Mouse (Mus musculus) MEL (cell line): Measurements from ENCODE around the gene Dhrs3. TPM values are rescaled to one million over a fixed set of nuclear protein-coding genes. Genes with fewer than 3 reads are reported as not detected.

Source experiments
- DNase-seq: peaks from one replicate; pipeline ENCODE4 v3.0.0; 2011; ENCODE audit warnings: low read depth, low spot score
- H3K27ac ChIP-seq: 2 replicates; pipeline ENCODE4 v1.5.1; 2012; ENCODE audit warnings: low read depth, mild to moderate bottlenecking, control low read depth, low read length, moderate library complexity; ENCODE audit not compliant: control insufficient read depth
- H3K27me3 ChIP-seq, 2 experiments: fragments of 150-350 bp in 1 of 2; sonication (generic) in 1 of 2; 2 replicates each; pipeline ENCODE4 v1.6.1; 2012; ENCODE audit warnings: low read length in 2 of 2, mild to moderate bottlenecking in 2 of 2, improper control_type of control experiment in 1 of 2, moderate library complexity in 1 of 2; ENCODE audit not compliant: insufficient read depth in 2 of 2, control insufficient read depth in 1 of 2
- H3K36me3 ChIP-seq, 2 experiments: 2 replicates each; pipeline ENCODE4 v1.6.1; 2012 to 2014; ENCODE audit warnings: low read length in 2 of 2, improper control_type of control experiment in 1 of 2, inconsistent platforms in 1 of 2, mild to moderate bottlenecking in 1 of 2; ENCODE audit not compliant: insufficient read depth in 2 of 2, control insufficient read depth in 1 of 2
- H3K4me1 ChIP-seq, 2 experiments: fragments of 150-350 bp in 1 of 2; sonication (generic) in 1 of 2; 2 replicates each; pipeline ENCODE4 v1.6.1; 2012; ENCODE audit warnings: low read length in 2 of 2, improper control_type of control experiment in 1 of 2, mild to moderate bottlenecking in 1 of 2; ENCODE audit not compliant: insufficient read depth in 2 of 2, control insufficient read depth in 1 of 2
- H3K4me3 ChIP-seq, 2 experiments: fragments of 150-350 bp in 1 of 2; sonication (generic) in 1 of 2; 2 replicates each; pipeline ENCODE4 v1.5.1; 2012; ENCODE audit warnings: low read depth in 2 of 2, low read length in 2 of 2, mild to moderate bottlenecking in 2 of 2, moderate library complexity in 2 of 2, control low read depth in 1 of 2, improper control_type of control experiment in 1 of 2; ENCODE audit not compliant: control insufficient read depth in 1 of 2, insufficient read depth in 1 of 2
- H3K79me2 ChIP-seq: 2 replicates; pipeline ENCODE4 v1.6.1; 2012; ENCODE audit warnings: mild to moderate bottlenecking, low read length, moderate library complexity; ENCODE audit not compliant: control insufficient read depth, poor library complexity, insufficient read depth
- H3K9ac ChIP-seq: 2 replicates; pipeline ENCODE4 v1.6.1; 2012; ENCODE audit warnings: low read depth, mild to moderate bottlenecking, control low read depth, low read length, moderate library complexity; ENCODE audit not compliant: control insufficient read depth, poor library complexity, severe bottlenecking
- H3K9me3 ChIP-seq: fragments of 150-350 bp; sonication (generic); replicated peaks from 2 replicates; pipeline ENCODE4 v1.6.1; 2012; ENCODE audit warnings: mild to moderate bottlenecking, low read length, improper control_type of control experiment, moderate library complexity; ENCODE audit not compliant: insufficient read depth
- CHD1 ChIP-seq: IDR thresholded peaks from 2 replicates; pipeline ENCODE4 v1.6.1; 2012; ENCODE audit warnings: low read depth, mild to moderate bottlenecking, inconsistent platforms, low read length, improper control_type of control experiment
- CHD2 ChIP-seq: IDR thresholded peaks from 2 replicates; pipeline ENCODE4 v1.6.1; 2011; ENCODE audit warnings: low read length, improper control_type of control experiment
- GATA1 ChIP-seq: IDR thresholded peaks from 2 replicates; pipeline ENCODE4 v1.6.1; 2011; ENCODE audit warnings: low read depth, low read length, improper control_type of control experiment
- HCFC1 ChIP-seq: IDR thresholded peaks from 2 replicates; pipeline ENCODE4 v1.6.1; 2012; ENCODE audit warnings: low read depth, mild to moderate bottlenecking, inconsistent platforms, low read length, improper control_type of control experiment, moderate library complexity
- JUND ChIP-seq: IDR thresholded peaks from 2 replicates; pipeline ENCODE4 v1.6.1; 2011; ENCODE audit warnings: low read depth, mild to moderate bottlenecking, improper control_type of control experiment, low read length
- MAZ ChIP-seq: IDR thresholded peaks from 2 replicates; pipeline ENCODE4 v1.6.1; 2012; ENCODE audit warnings: low read depth, mild to moderate bottlenecking, inconsistent platforms, low read length, improper control_type of control experiment
- NELFE ChIP-seq: IDR thresholded peaks from 2 replicates; pipeline ENCODE4 v1.6.1; 2011; ENCODE audit warnings: low read depth, low read length, improper control_type of control experiment
- NRF1 ChIP-seq: IDR thresholded peaks from 2 replicates; pipeline ENCODE4 v1.6.1; 2014; ENCODE audit warnings: low read depth, mild to moderate bottlenecking, inconsistent platforms, low read length, improper control_type of control experiment, moderate library complexity; ENCODE audit not compliant: poor library complexity, insufficient read depth, severe bottlenecking
- POLR2AphosphoS2 ChIP-seq: IDR thresholded peaks from 2 replicates; pipeline ENCODE4 v1.6.1; 2011; ENCODE audit warnings: low read length, improper control_type of control experiment
- POLR2AphosphoS5 ChIP-seq: IDR thresholded peaks from 2 replicates; pipeline ENCODE4 v1.6.1; 2012; ENCODE audit warnings: low read depth, borderline replicate concordance, mild to moderate bottlenecking, inconsistent platforms, low read length, moderate library complexity, mixed read lengths
- RCOR1 ChIP-seq: IDR thresholded peaks from 2 replicates; pipeline ENCODE4 v1.6.1; 2012; ENCODE audit warnings: low read depth, mild to moderate bottlenecking, inconsistent platforms, low read length, improper control_type of control experiment
- SIN3A ChIP-seq: IDR thresholded peaks from 2 replicates; pipeline ENCODE4 v1.6.1; 2012; ENCODE audit warnings: low read length, improper control_type of control experiment, inconsistent platforms
- USF1 ChIP-seq: IDR thresholded peaks from 2 replicates; pipeline ENCODE4 v1.6.1; 2014; ENCODE audit warnings: low read depth, mild to moderate bottlenecking, inconsistent platforms, low read length, improper control_type of control experiment, moderate library complexity
- USF2 ChIP-seq, 2 experiments: IDR thresholded peaks; 2 replicates each; pipeline ENCODE4 v1.6.1; 2011 to 2012; ENCODE audit warnings: improper control_type of control experiment in 2 of 2, low read length in 2 of 2, borderline replicate concordance in 1 of 2, inconsistent platforms in 1 of 2, low read depth in 1 of 2, mild to moderate bottlenecking in 1 of 2; ENCODE audit not compliant: insufficient read depth in 1 of 2
- ZKSCAN1 ChIP-seq: IDR thresholded peaks from 2 replicates; pipeline ENCODE4 v1.6.1; 2012; ENCODE audit warnings: low read depth, mild to moderate bottlenecking, inconsistent platforms, low read length, improper control_type of control experiment, moderate library complexity
- polyA plus RNA-seq, 2 experiments: library from polyadenylated mRNA; stranded (reverse) in 1 of 2; unstranded in 1 of 2; fragments of >175 nt in 1 of 2; fragments of >200 nt in 1 of 2; gene quantifications; 2 replicates each; pipeline versions ENCODE4 v1.2.1 to v1.2.4; 2012; ENCODE audit warnings: low replicate concordance in 2 of 2, low read depth in 1 of 2; ENCODE audit not compliant: insufficient read length in 2 of 2, insufficient read depth in 1 of 2, missing spikeins in 1 of 2
- total RNA-seq: library from RNA; depleted of rRNA; stranded (reverse); fragments of 300-350 nt; gene quantifications from 2 replicates; pipeline ENCODE4 v1.2.3, GENCODE M21; 2012

The Dhrs3 gene
- total and polyA plus RNA-seq, 3 experiments: 0.89 to 2.2 TPM; not detected in 1

DNA sequence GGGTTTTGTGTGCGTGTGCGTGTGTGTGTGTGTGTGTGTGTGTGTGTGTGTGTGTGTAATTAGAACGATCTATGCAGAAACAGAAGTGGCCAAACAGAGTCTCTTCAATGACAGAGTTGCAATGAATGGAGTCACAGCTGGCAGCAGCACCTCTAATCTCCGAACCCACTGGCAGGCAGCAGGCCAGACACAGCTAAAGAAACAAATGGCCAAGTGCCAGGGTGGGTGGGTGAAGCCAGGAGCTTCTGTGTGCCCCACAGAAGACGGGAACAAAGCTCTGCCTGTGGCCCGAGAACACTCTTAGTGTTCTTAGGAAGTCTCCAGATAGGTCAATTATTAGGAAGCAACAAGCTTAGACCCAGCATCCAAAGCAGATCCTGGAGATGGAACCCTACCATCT, 6.2 kb upstream of the Dhrs3 start:
- Histone ChIP-seq H3K4me1 (peaks cover 2% of the 10 kb centered on the region in 2 experiments; a peak in 2 of 4 replicates), H3K79me2 (no peaks in the 10 kb centered on the region), H3K4me3 (no peak overlapping the region), H3K27me3 (no peaks in the 10 kb centered on the region), H3K9ac (no peak overlapping the region), H3K9me3 (no peaks in the 10 kb centered on the region), H3K36me3 (no peaks in the 10 kb centered on the region), H3K27ac (no peak overlapping the region)
- DNase-seq: no peak
- no peak for TF ChIP-seq NRF1
- no peak for TF ChIP-seq CHD2
- no peak for TF ChIP-seq SIN3A

DNA sequence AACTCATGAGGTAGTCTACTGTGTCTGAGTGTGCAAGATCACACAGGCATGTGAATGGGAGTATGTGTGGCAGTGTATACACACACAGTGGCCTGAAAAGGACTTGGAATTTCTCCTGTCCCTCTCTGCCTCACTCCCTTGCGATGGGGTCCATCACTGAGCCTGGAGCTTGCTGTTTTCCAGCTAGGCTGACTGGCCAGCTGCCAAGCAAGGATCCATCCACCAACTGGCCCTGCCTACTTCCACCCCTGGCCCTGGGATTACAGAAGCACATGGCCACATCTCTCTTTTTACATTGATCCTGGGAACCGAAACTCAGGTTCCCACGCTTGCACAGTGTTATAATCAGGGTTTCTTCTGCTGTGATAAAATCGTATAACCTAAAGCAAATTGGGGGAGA, 3.9 kb upstream of the Dhrs3 start:
- peaks cover 2% of the 10 kb centered on the region in 2 experiments; a peak in 2 of 4 replicates for H3K4me1 ChIP-seq
- no peak for TF ChIP-seq GATA1
- no peak for TF ChIP-seq RCOR1
- no peak for TF ChIP-seq POLR2AphosphoS2
- no peak for TF ChIP-seq USF2 (IDR thresholded peaks at IDR 0.05; ENCODE audit: borderline replicate concordance in 1 of 2, insufficient read depth in 1 of 2, low read depth in 1 of 2, low read length in 2 of 2)
- TF ChIP-seq NELFE: no peak
- TF ChIP-seq JUND: no peak
- no peak for TF ChIP-seq ZKSCAN1
- TF ChIP-seq MAZ: no peak
- TF ChIP-seq USF1: no peak
- no peak for TF ChIP-seq HCFC1
- no peak for TF ChIP-seq CHD1
- TF ChIP-seq POLR2AphosphoS5: no peak
- H3K27me3 ChIP-seq: no peaks in the 10 kb centered on the region
- H3K79me2 ChIP-seq: no peaks in the 10 kb centered on the region; the same call in 1 of the 2 replicates
- no peaks in the 10 kb centered on the region for H3K9me3 ChIP-seq
- DNase-seq: no peak
- H3K9ac ChIP-seq: no peak overlapping the region
- no peak overlapping the region for H3K27ac ChIP-seq
- no peak overlapping the region for H3K4me3 ChIP-seq
- H3K36me3 ChIP-seq: no peaks in the 10 kb centered on the region
